Mouse (Mus musculus) heart, embryonic 12.5 days (tissue): ENCODE measurements around the gene Cdc14a. TPM values are rescaled to one million over a fixed set of nuclear protein-coding genes. Genes with fewer than 3 reads are reported as not detected.

ENCODE experiments used
- ATAC-seq: fragments of 200-750 bp; cut with Nextera tagmentation; 2 replicates; pipeline ENCODE4 v1.8.0; 2017; ENCODE audit warnings: moderate TSS enrichment, moderate library complexity; ENCODE audit not compliant: insufficient number of reproducible peaks, low FRiP score
- H3K27ac ChIP-seq: fragments of 300-500 bp; sonication (generic); 2 replicates; pipeline ENCODE4 v1.5.1; 2016; ENCODE audit warnings: mild to moderate bottlenecking, moderate library complexity; ENCODE audit not compliant: poor library complexity, severe bottlenecking
- H3K27me3 ChIP-seq: fragments of 300-500 bp; sonication (generic); replicated peaks from 2 replicates; pipeline ENCODE4 v1.6.1; 2016; ENCODE audit warnings: mild to moderate bottlenecking, moderate library complexity
- H3K36me3 ChIP-seq: fragments of 300-500 bp; sonication (generic); 2 replicates; pipeline ENCODE4 v1.6.1; 2016; ENCODE audit warnings: mild to moderate bottlenecking, moderate library complexity
- H3K4me1 ChIP-seq: fragments of 300-500 bp; sonication (generic); replicated peaks from 2 replicates; pipeline ENCODE4 v1.6.1; 2016; ENCODE audit warnings: mild to moderate bottlenecking
- H3K4me2 ChIP-seq: fragments of 300-500 bp; sonication (generic); 2 replicates; pipeline ENCODE4 v1.6.1; 2016; ENCODE audit warnings: mild to moderate bottlenecking, moderate library complexity
- H3K4me3 ChIP-seq: fragments of 300-500 bp; sonication (generic); 2 replicates; pipeline ENCODE4 v1.5.1; 2016; ENCODE audit warnings: mild to moderate bottlenecking
- H3K9ac ChIP-seq: fragments of 300-500 bp; sonication (generic); 2 replicates; pipeline ENCODE4 v1.6.1; 2016; ENCODE audit warnings: mild to moderate bottlenecking, moderate library complexity
- H3K9me3 ChIP-seq: fragments of 300-500 bp; sonication (generic); replicated peaks from 2 replicates; pipeline ENCODE4 v1.6.1; 2016; ENCODE audit warnings: mild to moderate bottlenecking, moderate library complexity
- WGBS: fragments of 180-500 bp; shearing (Covaris S2); methylation state at CpG from one replicate; pipeline ENCODE4 v1.1.7; 2016; 5-methylcytosine and 5-hydroxymethylcytosine counted together
- polyA plus RNA-seq: library from polyadenylated mRNA; unstranded; fragments of >200 nt; fragmentation: Nextera tagmentation; extraction: Ambion mirVana; gene quantifications from 2 replicates; pipeline ENCODE4 v1.2.1, GENCODE M21; 2016

The Cdc14a gene
- polyA plus RNA-seq, 1 experiment from 2014 or later: 7.8 TPM

DNA sequence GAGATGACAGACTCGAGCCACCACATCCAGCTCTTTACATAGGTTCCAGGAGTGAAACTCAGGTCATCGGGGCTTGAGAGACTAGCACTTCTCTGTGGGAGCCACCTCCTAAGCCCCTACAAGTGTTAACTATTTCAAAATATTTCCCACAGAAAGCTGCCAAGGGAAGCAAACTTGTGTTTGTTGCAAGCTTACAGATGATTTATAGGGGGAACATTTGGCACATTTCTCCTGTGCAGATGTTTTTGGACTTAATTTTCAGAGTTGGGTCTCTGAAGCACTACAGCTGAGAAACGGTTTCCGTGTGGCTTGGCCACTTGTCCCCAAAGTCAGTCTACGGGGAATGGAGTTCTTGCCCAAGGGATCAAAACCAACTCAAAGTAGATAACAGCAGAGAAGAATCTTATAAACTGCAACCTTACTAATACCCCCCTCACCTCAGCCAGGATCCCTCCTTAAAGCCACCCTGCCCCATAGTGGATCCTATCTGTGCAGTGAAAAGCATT is 28.9 kb downstream of the Cdc14a start:
- Histone ChIP-seq H3K4me2 (no peak overlapping the region), H3K4me1 (peaks cover 37% of the 10 kb centered on the region)

DNA sequence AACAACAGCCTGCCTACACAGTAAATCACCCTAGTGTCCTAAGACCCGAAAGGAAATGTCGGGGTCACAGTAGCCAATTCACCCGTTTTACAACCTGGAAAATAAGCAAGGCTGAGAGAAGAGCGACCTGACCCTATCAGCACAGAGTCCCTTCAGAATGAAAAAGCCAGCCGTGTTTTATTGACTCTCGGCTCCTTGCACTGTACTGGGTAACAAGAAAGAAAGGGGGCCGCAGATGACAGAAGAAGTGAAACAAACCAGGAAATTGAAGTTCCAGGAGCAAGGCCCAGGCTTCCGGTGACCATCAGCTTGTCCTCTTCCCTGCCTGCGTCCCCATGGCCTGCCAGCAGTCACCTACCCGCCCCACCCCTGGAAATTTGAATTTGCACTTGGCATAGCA is 32.4 kb downstream of the Cdc14a start:
- Histone ChIP-seq H3K36me3 (0 out of 2 replicates have a peak, but pooled peaks cover 4% of the 10 kb centered on the region), H3K27me3 (no peaks in the 10 kb centered on the region), H3K9ac (0 out of 2 replicates have a peak overlapping the region, but pooled peaks have one; percentile 21), H3K27ac (no peak overlapping the region), H3K9me3 (no peaks in the 10 kb centered on the region), H3K4me2 (no peak overlapping the region), H3K4me1 (peaks cover 59% of the 10 kb centered on the region), H3K4me3 (no peak overlapping the region)
- 78% methylated on average over 10 of the region's 10 CpGs for WGBS
- ATAC-seq: no peak

More for the DNA sequence above, 28.9 kb downstream of the Cdc14a start:
- ATAC-seq: no peak
- Histone ChIP-seq H3K4me3 (no peak overlapping the region), H3K9ac (no peak overlapping the region), H3K27ac (no peak overlapping the region), H3K36me3 (0 out of 2 replicates have a peak, but pooled peaks cover 4% of the 10 kb centered on the region), H3K9me3 (no peaks in the 10 kb centered on the region), H3K27me3 (no peaks in the 10 kb centered on the region)
- 80% methylated on average over 5 of the region's 5 CpGs for WGBS

DNA sequence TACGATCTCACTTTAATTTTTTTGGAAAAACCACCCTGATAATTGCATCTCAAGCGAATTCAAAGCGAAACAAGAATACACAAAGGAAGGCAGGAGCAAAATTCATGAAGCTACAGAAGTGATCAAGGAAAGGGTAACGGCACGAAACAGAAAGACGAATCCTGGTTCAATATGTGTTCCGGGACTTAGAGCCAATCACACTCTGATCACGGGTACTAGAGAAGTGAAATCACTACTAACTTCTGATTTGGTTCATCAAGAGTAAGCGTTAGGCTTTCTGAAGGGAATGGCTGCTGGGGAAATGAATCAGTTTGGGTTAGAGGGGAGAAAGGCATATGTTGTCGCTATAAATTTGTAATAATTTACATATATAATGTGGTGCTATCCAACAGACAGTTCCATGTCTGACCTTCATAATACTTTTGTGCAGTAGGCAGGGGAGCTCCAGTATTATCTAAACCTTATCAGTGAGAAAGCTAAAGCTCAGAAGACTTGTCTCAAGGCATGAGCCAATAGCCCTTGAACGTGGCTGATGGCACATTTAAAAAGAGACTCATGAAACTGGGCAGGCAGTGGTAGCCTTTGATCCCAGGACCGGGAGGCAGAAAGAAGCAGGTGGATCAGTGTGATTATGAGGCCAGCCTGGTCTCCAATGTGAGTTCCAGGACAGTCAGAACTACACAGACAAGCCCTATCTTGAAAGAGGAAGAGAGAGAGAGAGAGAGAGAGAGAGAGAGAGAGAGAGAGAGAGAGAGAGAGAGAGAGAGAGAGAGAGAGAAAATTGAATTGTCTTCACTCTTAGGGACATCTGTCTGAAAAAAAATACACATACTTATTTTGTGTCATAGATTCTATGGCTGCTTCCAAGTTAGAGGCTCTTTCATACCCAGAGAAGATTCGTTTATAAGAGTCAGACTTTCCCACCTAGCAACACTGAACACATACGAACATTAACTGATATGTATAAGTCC is 34.0 kb downstream of the Cdc14a start:
- H3K4me2 ChIP-seq: peak overlapping the region; percentile 17; the same call in 1 of the 2 replicates
- H3K4me1 ChIP-seq: peaks cover 49% of the 10 kb centered on the region
- peak overlapping the region; percentile 53 for H3K27ac ChIP-seq
- H3K9ac ChIP-seq: no peak overlapping the region
- H3K27me3 ChIP-seq: no peaks in the 10 kb centered on the region
- 0 out of 2 replicates have a peak, but pooled peaks cover 4% of the 10 kb centered on the region for H3K36me3 ChIP-seq
- no peak overlapping the region for H3K4me3 ChIP-seq
- H3K9me3 ChIP-seq: no peaks in the 10 kb centered on the region
- no peak for ATAC-seq
- 78% methylated on average over 14 of the region's 14 CpGs for WGBS

DNA sequence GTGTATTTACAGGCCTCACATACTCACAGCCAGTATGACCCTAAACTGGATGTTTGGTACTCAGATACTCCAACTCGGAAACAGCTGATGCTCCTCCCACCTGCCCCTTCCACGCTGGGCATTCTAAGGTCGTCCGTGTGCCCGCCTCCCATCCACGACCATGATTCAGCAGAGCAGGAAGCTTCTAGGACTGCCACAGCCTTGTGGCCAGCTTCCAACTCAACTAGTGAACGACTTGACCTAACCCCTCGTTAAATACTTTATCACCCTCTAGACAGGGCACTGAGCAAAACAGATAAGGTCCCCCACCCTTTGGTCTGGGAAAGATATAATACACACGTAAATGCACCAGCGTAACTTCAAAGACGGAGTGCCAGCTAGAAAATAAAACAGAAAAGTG is 35.0 kb downstream of the Cdc14a start:
- 29% methylated on average over 11 of the region's 11 CpGs for WGBS
- Histone ChIP-seq H3K4me1 (peaks cover 45% of the 10 kb centered on the region), H3K36me3 (0 out of 2 replicates have a peak, but pooled peaks cover 4% of the 10 kb centered on the region), H3K4me2 (peak overlapping the region; percentile 17; the same call in 1 of the 2 replicates), H3K4me3 (no peak overlapping the region), H3K27me3 (no peaks in the 10 kb centered on the region), H3K9ac (no peak overlapping the region), H3K27ac (peak overlapping the region; percentile 53), H3K9me3 (no peaks in the 10 kb centered on the region)
- peak; percentile 82 for ATAC-seq

DNA sequence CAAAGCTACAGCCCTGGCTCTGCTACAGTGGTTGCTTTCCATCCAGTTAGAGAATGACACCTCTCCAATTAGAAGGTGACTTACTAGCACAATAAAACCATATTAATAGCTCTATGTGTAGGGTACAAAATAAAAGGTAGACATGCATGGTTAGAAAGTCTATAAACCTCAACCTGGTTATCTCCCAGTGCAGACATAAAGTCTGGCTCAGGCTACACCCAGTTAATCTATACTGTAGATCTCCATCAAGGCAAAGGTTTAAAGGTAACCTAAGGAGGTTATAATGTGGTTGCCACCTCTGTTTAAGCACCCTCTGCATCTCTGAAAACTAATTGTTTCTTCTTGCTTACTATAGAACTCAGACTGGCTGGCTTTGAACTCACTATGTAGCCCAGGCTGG is 36.9 kb downstream of the Cdc14a start:
- Histone ChIP-seq H3K9me3 (no peaks in the 10 kb centered on the region), H3K36me3 (no peaks in the 10 kb centered on the region), H3K27ac (no peak overlapping the region), H3K9ac (no peak overlapping the region), H3K4me1 (peaks cover 50% of the 10 kb centered on the region), H3K4me2 (no peak overlapping the region), H3K27me3 (no peaks in the 10 kb centered on the region), H3K4me3 (no peak overlapping the region)
- no peak for ATAC-seq

DNA sequence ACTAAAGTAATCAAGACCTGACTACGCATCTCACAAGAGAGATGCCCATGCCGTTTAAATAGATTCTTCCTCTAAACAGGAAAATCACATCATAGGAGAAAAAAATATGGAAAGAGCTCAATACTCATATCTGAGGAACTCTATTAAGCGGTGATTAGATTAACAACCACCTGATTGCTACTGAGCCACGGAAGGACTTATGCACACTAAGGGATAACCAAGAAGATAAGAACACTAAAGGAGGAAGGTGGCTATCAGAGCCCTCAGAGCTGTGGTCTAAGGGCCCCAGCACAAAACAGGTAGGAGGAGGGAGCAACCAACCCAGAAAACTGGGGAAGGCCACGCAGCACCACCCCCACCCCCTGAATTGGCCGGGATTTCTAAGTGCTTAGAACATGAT is 37.5 kb downstream of the Cdc14a start:
- no peak overlapping the region for H3K4me2 ChIP-seq
- no peaks in the 10 kb centered on the region for H3K27me3 ChIP-seq
- ATAC-seq: no peak
- no peak overlapping the region for H3K4me3 ChIP-seq
- no peaks in the 10 kb centered on the region for H3K36me3 ChIP-seq
- no peak overlapping the region for H3K9ac ChIP-seq
- H3K4me1 ChIP-seq: peaks cover 45% of the 10 kb centered on the region
- 67% methylated on average over 6 of the region's 6 CpGs for WGBS
- no peak overlapping the region for H3K27ac ChIP-seq
- no peaks in the 10 kb centered on the region for H3K9me3 ChIP-seq

DNA sequence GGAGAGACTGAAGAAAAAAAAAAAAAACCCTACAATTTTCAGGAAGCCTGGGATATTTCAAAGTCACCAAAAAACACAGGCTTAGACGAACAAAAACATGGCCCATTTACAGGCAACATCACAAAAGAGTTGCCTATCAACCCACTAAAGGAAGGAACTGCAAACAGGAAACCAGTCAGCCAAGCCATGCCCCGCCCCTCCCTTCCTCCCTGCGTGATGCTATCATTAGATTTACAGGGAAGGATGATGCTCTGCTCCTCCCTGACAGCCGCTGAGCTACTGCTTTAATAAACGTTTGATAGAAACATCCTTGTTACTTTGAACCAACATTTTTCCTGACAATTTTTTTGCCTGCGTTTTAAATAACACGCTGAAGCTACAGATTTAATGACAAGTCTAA is 39.5 kb downstream of the Cdc14a start:
- H3K36me3 ChIP-seq: no peaks in the 10 kb centered on the region
- H3K9me3 ChIP-seq: no peaks in the 10 kb centered on the region
- WGBS: 64% methylated on average over 7 of the region's 7 CpGs
- no peak overlapping the region for H3K4me3 ChIP-seq
- no peak overlapping the region for H3K9ac ChIP-seq
- no peaks in the 10 kb centered on the region for H3K27me3 ChIP-seq
- peaks cover 35% of the 10 kb centered on the region for H3K4me1 ChIP-seq
- ATAC-seq: peak; percentile 54
- H3K27ac ChIP-seq: peak overlapping the region; percentile 73
- H3K4me2 ChIP-seq: no peak overlapping the region

DNA sequence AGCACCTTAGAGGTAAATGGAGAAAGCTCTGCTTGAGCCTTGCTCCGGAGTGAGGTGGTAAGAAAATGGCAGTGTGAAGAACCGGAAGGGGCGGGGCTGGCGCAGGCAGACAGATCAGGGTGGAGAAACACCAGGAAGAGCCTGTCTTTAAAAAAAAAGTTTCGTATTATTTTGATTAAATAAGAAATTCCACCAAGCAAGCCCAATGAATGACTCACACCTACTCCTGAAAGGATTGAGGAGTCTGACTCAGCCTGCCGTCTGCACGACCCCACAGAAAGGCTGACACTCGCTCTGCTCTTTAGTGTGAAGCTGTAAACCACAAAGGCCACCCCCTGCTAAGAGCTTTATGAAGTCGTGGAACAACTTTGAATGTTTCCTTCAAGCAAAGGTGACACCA is 43.5 kb downstream of the Cdc14a start:
- Histone ChIP-seq H3K4me1 (peaks cover 22% of the 10 kb centered on the region; the same call in 1 of the 2 replicates), H3K27ac (no peak overlapping the region), H3K36me3 (no peaks in the 10 kb centered on the region), H3K9ac (no peak overlapping the region), H3K27me3 (no peaks in the 10 kb centered on the region), H3K9me3 (no peaks in the 10 kb centered on the region), H3K4me2 (no peak overlapping the region), H3K4me3 (no peak overlapping the region)
- ATAC-seq: no peak
- WGBS: 49% methylated on average over 9 of the region's 9 CpGs

DNA sequence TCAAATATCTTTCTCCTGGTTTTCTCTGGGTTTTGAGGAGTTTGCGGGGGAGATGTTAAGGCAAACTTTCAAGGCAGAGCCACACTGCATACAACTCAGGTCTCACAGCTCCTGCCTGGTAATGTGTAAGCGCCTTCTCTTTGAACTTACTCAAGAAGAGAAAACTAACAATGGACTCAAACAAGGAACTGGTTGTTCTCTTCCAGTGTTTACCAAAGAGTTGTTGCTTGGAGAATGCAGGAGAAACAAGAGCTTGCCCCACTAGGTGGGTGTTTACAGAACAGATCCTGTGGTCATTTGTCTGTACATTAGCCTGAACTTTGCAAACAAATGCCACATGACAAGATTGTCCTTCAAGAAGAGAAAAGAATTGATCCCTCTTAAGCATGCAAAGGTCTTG is 48.4 kb downstream of the Cdc14a start:
- WGBS: 76% methylated on average over 2 of the region's 2 CpGs
- Histone ChIP-seq H3K27ac (no peak overlapping the region), H3K4me1 (peaks cover 17% of the 10 kb centered on the region; the same call in 1 of the 2 replicates), H3K9me3 (no peaks in the 10 kb centered on the region), H3K4me2 (no peak overlapping the region), H3K27me3 (no peaks in the 10 kb centered on the region), H3K9ac (no peak overlapping the region), H3K36me3 (no peaks in the 10 kb centered on the region), H3K4me3 (no peak overlapping the region)
- no peak for ATAC-seq

DNA sequence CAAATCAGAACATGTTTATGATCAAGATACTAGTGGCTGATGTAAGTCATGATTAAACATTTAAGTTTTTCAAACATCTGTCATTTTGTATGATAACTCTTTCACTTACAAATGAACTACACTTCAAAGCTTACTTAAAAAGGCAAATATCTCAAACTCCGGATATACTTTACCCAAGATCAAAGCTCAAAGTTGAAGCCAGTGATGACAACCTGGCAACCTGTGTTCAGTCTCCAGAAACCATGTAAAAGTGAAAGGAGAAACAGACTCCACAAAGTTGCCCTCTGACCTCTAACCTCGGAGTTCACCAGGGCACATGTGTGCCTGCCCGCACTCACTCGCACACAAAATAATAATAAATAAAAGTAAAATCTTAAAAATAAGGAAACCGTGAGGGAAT is 49.3 kb downstream of the Cdc14a start:
- no peaks in the 10 kb centered on the region for H3K27me3 ChIP-seq
- no peak overlapping the region for H3K9ac ChIP-seq
- ATAC-seq: no peak
- H3K4me3 ChIP-seq: no peak overlapping the region
- no peaks in the 10 kb centered on the region for H3K9me3 ChIP-seq
- H3K36me3 ChIP-seq: no peaks in the 10 kb centered on the region
- H3K27ac ChIP-seq: no peak overlapping the region
- 78% methylated on average over 5 of the region's 5 CpGs for WGBS
- H3K4me2 ChIP-seq: no peak overlapping the region
- peaks cover 16% of the 10 kb centered on the region; the same call in 1 of the 2 replicates for H3K4me1 ChIP-seq

DNA sequence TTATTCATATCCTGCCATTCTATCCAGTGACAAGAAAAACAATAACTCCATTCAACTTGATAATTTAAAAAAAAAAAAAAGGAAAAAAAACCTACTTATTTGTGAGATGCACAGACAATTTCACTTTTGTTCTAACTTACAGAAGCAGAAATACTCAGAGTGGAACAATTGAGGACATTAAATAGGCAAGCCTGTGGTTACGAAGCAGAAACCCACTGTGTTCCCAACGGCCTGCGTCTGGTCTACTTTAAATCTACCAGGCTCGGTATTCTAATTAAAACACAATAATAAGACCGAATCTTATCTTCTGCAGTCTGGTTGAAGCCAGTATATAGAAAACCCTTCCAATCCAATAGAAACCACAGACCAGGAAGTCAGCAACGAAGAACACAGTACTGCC is 50.6 kb downstream of the Cdc14a start:
- no peak overlapping the region for H3K4me3 ChIP-seq
- no peaks in the 10 kb centered on the region for H3K9me3 ChIP-seq
- 81% methylated on average over 6 of the region's 6 CpGs for WGBS
- no peaks in the 10 kb centered on the region for H3K27me3 ChIP-seq
- H3K4me1 ChIP-seq: peaks cover 25% of the 10 kb centered on the region
- H3K27ac ChIP-seq: no peak overlapping the region
- ATAC-seq: no peak
- no peak overlapping the region for H3K9ac ChIP-seq
- H3K4me2 ChIP-seq: no peak overlapping the region
- no peaks in the 10 kb centered on the region for H3K36me3 ChIP-seq
